11 mouse cellular contexts compared by ENCODE assay signal in genomic region chr10:78388216-78388980, GRCm38 (mm10). TPM values are rescaled to one million over a fixed set of nuclear protein-coding genes. Genes with fewer than 3 reads are reported as not detected.
A peak's percentile ranks its signal among the peaks of the same experiment; 100 is the strongest.
DNase-seq lines count a peak whose midpoint lies in the region; ATAC-seq and TF ChIP-seq lines count a peak whose summit lies in the region.
"Had no signal": no experiment of that assay in that cellular context is flagged by ENCODE, and none has a peak within 500 bp of the region (broad histone marks: within the 10 kb centered on the region; RNA-seq: fewer than 3 reads in every experiment).

No protein-coding gene starts in this region.

- H3K9ac ChIP-seq in heart, embryonic 12.5 days: no peak overlapping the region

- H3K4me1 ChIP-seq in heart, embryonic 12.5 days (replicated peaks): peaks cover 7% of the 10 kb centered on the region; the same call in 1 of the 2 replicates
- H3K4me1 ChIP-seq in thymus, adult 2 months (replicated peaks; ENCODE audit: control insufficient read depth, insufficient read depth, low read length): peaks cover 9% of the 10 kb centered on the region

- H3K4me2 ChIP-seq in heart, embryonic 12.5 days: no peak overlapping the region

- no peak overlapping the region for H3K4me3 ChIP-seq in heart, embryonic 12.5 days
- H3K4me3 ChIP-seq in thymus, adult 2 months (ENCODE audit: control insufficient read depth, insufficient read depth, low read length): no peak overlapping the region

- TF ChIP-seq POLR2A in thymus, adult 2 months (IDR thresholded peaks at IDR 0.05; ENCODE audit: control insufficient read depth, extremely low read depth, insufficient read depth, low read length, poor library complexity): no peak

- WGBS in heart, embryonic 12.5 days: 55% methylated on average over 20 of the region's 20 CpGs
- WGBS in thymus, adult 2 months: 81% methylated on average over 20 of the region's 20 CpGs

- intact Hi-C loops in heart, postnatal 10 days (cut with DNase I): no loop called here
- intact Hi-C loops in gastrocnemius, postnatal 14 days (cut with DNase I; ENCODE audit: low total_unique reads): loop anchor here (10.0 kb wide), 1 partner anchor 184 kb away; no protein-coding TSS in a partner anchor

- no peaks in the 10 kb centered on the region for H3K36me3 ChIP-seq in heart, embryonic 12.5 days
- H3K36me3 ChIP-seq in thymus, adult 2 months (ENCODE audit: control insufficient read depth, insufficient read depth, low read length): no peaks in the 10 kb centered on the region

- no peak overlapping the region for H3K27ac ChIP-seq in heart, embryonic 12.5 days (ENCODE audit: poor library complexity, severe bottlenecking)
- H3K27ac ChIP-seq in thymus, adult 2 months (ENCODE audit: control insufficient read depth, insufficient read depth, low read length): no peak overlapping the region

- no peak for TF ChIP-seq CTCF in thymus, adult 2 months (IDR thresholded peaks at IDR 0.05; ENCODE audit: borderline replicate concordance, control insufficient read depth, extremely low read depth, insufficient read depth, low read length, poor library complexity)

- peak; percentile 28 to 43 for DNase-seq in heart, postnatal 10 days
- DNase-seq in thymus, postnatal 14 days: peak; percentile 25
- DNase-seq in thymus, adult 2 months: no peak
- peak; percentile 56 to 58 for DNase-seq in layer of hippocampus, postnatal 36 days
- DNase-seq in telencephalon, adult 2 months (ENCODE audit: low read depth, low spot score): peak; percentile 77
- DNase-seq in lung, postnatal 36 days: no peak
- no peak for DNase-seq in gastrocnemius, postnatal 14 days
- DNase-seq: embryo, embryonic 11 days; kidney, postnatal 36 days; lung, adult 18-20 months had no signal

- H3K9me3 ChIP-seq in heart, embryonic 12.5 days (replicated peaks): no peaks in the 10 kb centered on the region

- no peak for ATAC-seq in heart, embryonic 12.5 days (ENCODE audit: insufficient number of reproducible peaks, low FRiP score)

- peaks cover 45% of the 10 kb centered on the region for H3K27me3 ChIP-seq in heart, embryonic 12.5 days (replicated peaks)
- no peaks in the 10 kb centered on the region for H3K27me3 ChIP-seq in thymus, adult 2 months (ENCODE audit: control insufficient read depth, insufficient read depth, low read length)

RNA-seq across cellular contexts. Expression of gene Rrp1, which starts 24.4 kb away (rescaled TPM):
- total RNA-seq in heart, postnatal 10 days (2021): 100 to 1,000 TPM; 120 to 122 TPM
- polyA plus RNA-seq in heart, embryonic 12.5 days (2016; fragmentation: Nextera tagmentation; extraction: Ambion mirVana): 232 and 254 TPM in 2 replicates
- polyA plus RNA-seq in thymus, adult 2 months (2012; rRNA removed): 133 and 164 TPM in 2 replicates
- total RNA-seq in layer of hippocampus, postnatal 36 days (2021): 100 to 1,000 TPM; 337 to 355 TPM
- total RNA-seq in gastrocnemius, postnatal 14 days (2021): 10 to 100 TPM; 70.5 to 73.9 TPM

RNA-seq across cellular contexts. Expression of gene Agpat3, which starts 36.1 kb away (rescaled TPM):
- 100 to 1,000 TPM; 290 to 296 TPM for total RNA-seq in heart, postnatal 10 days (2021)
- 46.1 and 48.7 TPM in 2 replicates for polyA plus RNA-seq in heart, embryonic 12.5 days (2016; fragmentation: Nextera tagmentation; extraction: Ambion mirVana)
- polyA plus RNA-seq in thymus, adult 2 months (2012; rRNA removed): 386 and 423 TPM in 2 replicates
- total RNA-seq in layer of hippocampus, postnatal 36 days (2021): 100 to 1,000 TPM; 207 to 225 TPM
- total RNA-seq in gastrocnemius, postnatal 14 days (2021): 100 to 1,000 TPM; 160 to 164 TPM

RNA-seq across cellular contexts. Expression of gene Cstb, which starts 37.1 kb away (rescaled TPM):
- 10 to 100 TPM; 41.6 to 42.7 TPM for total RNA-seq in heart, postnatal 10 days (2021)
- polyA plus RNA-seq in heart, embryonic 12.5 days (2016; fragmentation: Nextera tagmentation; extraction: Ambion mirVana): 119 and 123 TPM in 2 replicates
- polyA plus RNA-seq in thymus, adult 2 months (2012; rRNA removed): 212 and 247 TPM in 2 replicates
- 10 to 100 TPM; 33.5 to 35.0 TPM for total RNA-seq in layer of hippocampus, postnatal 36 days (2021)
- 10 to 100 TPM; 18.5 to 21.2 TPM for total RNA-seq in gastrocnemius, postnatal 14 days (2021)

Comparison
In these comparisons a context has a peak if more than half of its experiments do, and no peak if none do; other contexts are left out.
1. DNase-seq: peak in heart, postnatal 10 days (2 of 2), thymus, postnatal 14 days (single experiment), layer of hippocampus, postnatal 36 days (2 of 2) and telencephalon, adult 2 months (single experiment); none in thymus, adult 2 months (single experiment), lung, postnatal 36 days (single experiment) and gastrocnemius, postnatal 14 days (single experiment).